Mouse (Mus musculus): ENCODE measurements around the gene Dbr1.
"Not testable (repeated sequence)": the region's sequence is repeated elsewhere in the genome, so short reads cannot be mapped to it uniquely, and the experiment has no call there.

The Dbr1 gene

DNA sequence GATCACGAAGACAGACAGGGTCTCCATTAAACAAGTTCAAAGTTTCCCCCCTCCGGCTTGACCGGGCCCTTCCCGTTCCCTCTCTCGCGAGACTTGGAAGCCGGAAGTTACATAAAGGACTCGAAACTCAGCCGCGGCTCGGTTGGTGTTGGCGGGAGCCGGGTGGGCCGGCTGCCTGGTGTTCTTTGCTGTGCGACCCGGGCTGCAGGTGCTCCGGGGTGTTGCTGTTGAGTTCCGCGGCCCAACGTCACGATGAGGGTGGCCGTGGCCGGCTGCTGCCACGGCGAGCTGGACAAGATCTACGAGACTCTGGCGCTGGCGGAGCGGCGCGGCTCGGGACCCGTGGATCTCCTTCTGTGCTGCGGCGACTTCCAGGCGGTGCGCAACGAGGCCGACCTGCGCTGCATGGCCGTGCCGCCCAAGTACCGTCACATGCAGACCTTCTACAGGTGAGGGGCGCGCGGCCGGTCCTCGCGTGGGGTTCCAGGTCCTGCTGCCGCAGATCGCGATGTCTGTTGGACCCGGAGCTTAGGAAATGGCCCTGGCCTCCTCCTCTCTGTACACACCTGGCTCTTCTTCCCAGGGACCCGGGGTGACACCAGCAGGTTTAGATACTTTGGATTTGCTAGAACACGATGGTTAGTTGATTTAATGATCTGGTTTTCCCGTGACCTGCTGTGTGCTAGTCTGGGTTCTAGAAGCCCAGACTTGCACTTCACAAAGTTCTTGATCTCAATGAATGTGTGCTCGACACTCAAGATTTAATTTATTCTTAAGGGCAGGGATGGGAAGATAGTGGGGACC lies at the start of gene Dbr1:
Gene Dbr1, plus strand, starts transcription at position 123 of the 804 bp plus-strand sequence.
- peak; percentile 93 to 96 for DNase-seq

DNA sequence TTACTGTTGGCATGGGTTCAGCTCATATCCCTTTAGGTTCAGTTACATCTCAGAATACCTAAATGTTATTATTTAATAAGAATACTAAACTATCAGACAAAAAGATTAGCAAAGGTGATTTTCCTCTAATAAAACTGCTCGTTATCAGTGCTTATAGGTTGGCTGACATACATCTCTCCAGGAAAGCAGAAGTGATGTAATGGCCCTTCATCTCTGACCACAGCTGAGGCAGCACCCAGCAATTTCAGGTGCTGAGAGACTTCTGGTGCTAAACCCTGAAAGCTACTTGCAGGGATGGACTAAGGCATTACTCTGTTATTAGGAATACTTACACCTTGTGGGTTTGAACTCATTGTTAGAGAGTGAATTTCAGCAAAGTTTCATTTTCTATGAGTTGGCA lies 43.7 kb upstream of the Dbr1 start:
- no peak for DNase-seq

GRCm38 (mm10) chr9:99546259-99546658 lies 29.3 kb upstream of the Dbr1 start:
- no peak for DNase-seq

DNA sequence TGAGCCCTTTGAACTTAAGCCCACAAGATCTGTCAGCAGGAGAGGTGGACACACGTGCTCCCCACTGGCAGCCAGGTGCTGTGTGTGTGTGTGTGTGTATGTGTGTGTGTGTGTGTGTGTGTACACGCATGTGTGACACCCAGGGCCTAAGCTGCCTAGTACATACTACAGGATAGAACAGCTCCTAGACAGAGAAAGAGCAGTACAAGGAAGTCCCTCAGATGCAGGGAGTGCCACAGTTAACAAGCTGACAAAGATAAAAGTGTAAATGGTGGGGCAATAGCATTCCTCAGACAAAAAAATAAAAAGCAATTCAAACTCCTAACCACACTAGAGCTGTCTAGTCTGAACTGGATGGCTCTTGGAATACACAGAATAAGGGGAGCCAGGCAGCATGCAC lies 23.5 kb upstream of the Dbr1 start:
- DNase-seq: no peak

DNA sequence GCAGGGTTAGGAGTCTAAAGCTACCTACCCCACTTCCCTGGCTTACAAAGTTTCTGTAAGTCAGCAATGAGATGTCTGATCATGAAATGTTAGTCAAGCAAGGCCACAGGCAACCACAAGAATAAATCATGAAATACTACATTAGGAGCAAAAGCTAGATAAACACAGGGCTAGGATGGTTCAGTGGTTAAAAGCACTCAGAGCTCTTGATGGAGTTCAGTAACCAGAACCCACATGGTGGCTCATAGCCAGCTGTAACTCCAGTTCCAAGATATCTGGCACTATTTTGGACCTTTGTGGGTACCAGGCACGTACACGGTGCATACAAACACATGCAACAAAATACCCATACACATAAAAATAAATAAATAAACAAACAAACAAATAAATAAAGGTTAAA lies 22.6 kb upstream of the Dbr1 start:
- DNase-seq: no peak

DNA sequence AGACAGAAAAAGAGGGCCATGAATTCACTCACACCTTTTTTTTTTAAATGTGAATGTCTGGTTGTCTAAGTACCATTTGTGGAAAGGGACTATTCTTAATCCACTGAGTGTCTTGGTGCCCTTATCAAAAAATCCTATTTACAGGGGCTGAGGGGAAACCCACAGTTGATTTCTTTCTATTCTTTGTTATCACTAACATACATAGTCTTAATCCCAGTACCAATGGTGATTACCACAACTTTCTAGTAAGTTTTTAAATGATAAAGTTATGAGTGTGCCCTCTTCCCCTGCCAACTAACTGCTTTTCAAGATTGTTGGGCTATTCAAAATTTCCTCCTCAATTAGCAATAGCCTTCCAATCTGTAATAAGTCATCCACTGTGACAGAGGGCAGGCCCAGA lies 21.5 kb upstream of the Dbr1 start:
- DNase-seq: no peak

- DNase-seq: no peak
These were observed 20.3 kb upstream of the Dbr1 start for GRCm38 (mm10) chr9:99555253-99555652.

- no peak for DNase-seq
These were observed 17.9 kb upstream of the Dbr1 start for GRCm38 (mm10) chr9:99557580-99558300.

GRCm38 (mm10) chr9:99558824-99559556 lies 16.6 kb upstream of the Dbr1 start:
- no peak for DNase-seq

GRCm38 (mm10) chr9:99559557-99559904 lies 16.1 kb upstream of the Dbr1 start:
- no peak for DNase-seq

DNA sequence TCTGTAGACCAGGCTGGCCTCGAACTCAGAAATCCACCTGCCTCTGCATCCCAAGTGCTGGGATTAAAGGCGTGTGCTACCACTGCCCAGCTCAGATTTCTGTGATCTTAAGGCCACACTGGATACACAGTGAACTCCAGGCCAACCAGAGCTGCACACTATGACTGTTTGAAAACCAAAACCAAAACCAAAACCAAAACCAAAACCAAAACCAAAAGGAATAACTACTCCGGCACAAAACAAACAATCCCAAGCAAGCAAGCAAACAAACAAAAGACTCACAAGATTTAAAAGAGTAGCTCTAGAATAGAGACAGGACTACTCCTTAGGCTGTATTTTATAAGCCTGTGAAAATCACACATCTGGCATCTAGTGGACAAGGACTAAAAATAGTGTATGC lies 15.2 kb upstream of the Dbr1 start:
- no peak for DNase-seq

- DNase-seq: peak; percentile 83 to 87
These were observed 11.9 kb upstream of the Dbr1 start for GRCm38 (mm10) chr9:99563714-99564113.

DNA sequence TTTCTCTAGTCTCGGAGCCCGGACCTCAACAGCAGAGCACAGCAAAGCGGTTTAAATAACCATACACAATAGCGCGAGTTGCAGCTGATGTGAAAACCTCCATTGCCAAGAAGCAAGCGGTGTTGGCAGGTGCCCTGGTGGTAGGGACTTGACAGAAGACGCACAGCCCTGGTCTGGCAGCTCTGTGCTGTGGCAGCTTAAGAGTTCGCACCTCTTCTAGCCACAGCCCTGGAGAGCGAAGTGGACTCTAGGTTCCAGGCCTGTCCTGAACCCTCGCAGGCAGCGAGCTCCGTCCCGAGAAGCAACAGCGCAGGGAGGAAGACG lies 7.6 kb upstream of the Dbr1 start:
- no peak for DNase-seq

GRCm38 (mm10) chr9:99568347-99569070 lies 7.1 kb upstream of the Dbr1 start, which contains the start of gene Armc8:
Gene Armc8 (minus strand): TSS chr9:99568899.
- peak; percentile 93 to 96 for DNase-seq

GRCm38 (mm10) chr9:99569071-99569397 lies 6.6 kb upstream of the Dbr1 start:
- DNase-seq: no peak

DNA sequence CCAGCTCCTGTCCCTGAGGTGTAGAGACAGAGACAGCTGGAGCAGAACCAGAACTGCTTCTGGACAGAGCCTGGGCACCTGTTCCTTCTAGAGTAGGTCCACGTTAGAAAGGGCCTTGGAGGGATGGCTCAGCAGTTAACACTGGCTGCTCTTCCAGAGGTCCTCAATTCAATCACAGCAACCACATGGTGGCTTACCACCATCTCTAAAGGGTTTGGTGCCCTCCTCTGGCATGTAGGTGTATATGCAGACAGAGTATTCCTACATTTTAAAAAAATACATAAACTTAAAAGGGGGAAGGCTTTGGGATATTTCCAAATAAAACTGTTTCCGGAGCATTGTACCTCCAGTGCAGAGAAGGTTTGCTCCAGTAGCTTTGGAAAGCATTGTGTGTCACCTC lies 5.1 kb downstream of the Dbr1 start:
- DNase-seq: peak; percentile 28 to 34

DNA sequence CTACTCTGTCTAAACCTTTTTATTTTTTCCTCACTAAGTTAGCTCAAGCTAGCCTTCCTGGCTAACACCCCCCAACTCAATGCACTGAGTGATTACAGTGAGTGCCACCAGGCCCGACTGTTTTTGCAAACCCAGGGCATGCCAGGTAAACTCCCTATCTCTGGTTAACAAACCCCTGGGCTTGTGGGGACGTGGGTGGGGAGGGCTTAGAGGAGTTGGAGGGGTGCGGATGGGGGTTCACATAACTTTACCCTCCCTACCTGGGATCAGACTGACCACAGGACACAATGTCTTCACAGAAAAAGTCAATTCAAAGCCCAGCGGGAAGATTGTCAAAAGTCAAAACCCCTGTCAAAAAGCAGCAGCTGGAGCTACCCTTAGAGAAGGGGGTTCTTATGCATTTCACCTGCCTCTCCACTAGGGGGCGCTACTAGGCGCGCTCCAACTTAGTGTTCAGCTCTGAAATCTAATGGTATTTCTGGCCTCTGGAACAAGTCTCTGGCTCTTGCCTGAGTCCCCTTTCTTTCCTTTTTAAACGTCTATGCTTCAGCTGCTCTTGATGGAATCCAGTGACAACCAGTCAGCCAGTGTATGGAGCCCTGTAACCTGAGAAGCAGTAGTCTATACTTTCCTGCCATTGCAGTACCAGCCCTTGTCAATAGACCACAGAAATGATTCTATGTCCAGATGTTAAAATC lies 12.1 kb downstream of the Dbr1 start:
- DNase-seq: peak; percentile 77 to 79

- DNase-seq: no peak
These were observed 15.5 kb downstream of the Dbr1 start for GRCm38 (mm10) chr9:99591144-99591543.

DNA sequence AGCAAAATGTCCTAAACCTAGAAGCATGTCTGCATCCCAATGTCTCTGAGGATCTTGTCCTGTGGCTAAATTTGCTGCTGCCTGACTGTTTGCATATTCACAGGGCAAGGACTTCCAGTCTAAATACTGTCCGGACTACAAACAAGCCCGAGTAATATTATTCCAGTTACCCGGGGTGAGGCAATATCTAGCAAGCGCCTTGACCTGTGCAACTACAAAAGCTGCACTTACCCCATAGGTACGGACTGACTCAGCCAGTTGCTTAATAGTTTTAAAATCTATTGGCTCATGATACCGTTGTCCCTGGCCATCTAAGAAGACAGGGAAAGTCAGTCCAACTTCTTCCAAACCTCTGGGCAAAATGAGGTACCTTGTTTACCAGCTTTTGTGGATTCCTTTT lies 23.5 kb downstream of the Dbr1 start:
- DNase-seq: not testable (repeated sequence)

DNA sequence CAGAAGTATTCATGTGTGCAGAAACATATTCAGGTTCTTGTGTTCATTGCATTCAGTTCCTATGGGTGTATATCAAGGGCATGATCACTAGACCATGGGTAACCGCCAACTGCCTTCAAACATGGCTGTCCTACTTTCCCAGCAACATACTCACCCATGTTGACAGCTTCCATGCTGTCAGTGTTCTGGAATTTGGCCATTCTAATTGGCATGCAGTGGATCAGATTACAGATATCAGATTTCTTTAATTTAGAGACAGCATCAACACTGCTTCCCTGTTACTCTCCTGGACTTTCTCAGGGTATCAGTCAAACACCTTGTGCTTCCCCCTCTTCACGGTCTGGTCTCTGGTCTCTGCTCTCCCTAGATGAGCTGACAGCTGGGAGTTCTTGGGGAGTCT lies 28.0 kb downstream of the Dbr1 start:
- no peak for DNase-seq

GRCm38 (mm10) chr9:99612202-99612601 lies 36.6 kb downstream of the Dbr1 start, which contains the start of gene A4gnt:
Gene A4gnt (plus strand): TSS chr9:99612502.
- DNase-seq: no peak

- no peak for DNase-seq
These were observed 44.1 kb downstream of the Dbr1 start for GRCm38 (mm10) chr9:99619688-99620087.

- DNase-seq: no peak
These were observed 44.6 kb downstream of the Dbr1 start for GRCm38 (mm10) chr9:99620196-99620595.
